9 mouse cellular contexts compared by ENCODE assay signal in genomic region chr4:109475078-109475477, GRCm38 (mm10). TPM values are rescaled to one million over a fixed set of nuclear protein-coding genes. Genes with fewer than 3 reads are reported as not detected.
A peak's percentile ranks its signal among the peaks of the same experiment; 100 is the strongest.
DNase-seq lines count a peak whose midpoint lies in the region; ATAC-seq and TF ChIP-seq lines count a peak whose summit lies in the region.
"Had no signal": no experiment of that assay in that cellular context is flagged by ENCODE, and none has a peak within 500 bp of the region (broad histone marks: within the 10 kb centered on the region; RNA-seq: fewer than 3 reads in every experiment).

No protein-coding gene starts in this region.

- WGBS in kidney, embryonic 14.5 days, result 59% methylated on average over 2 of the region's 2 CpGs
- WGBS in hindbrain, embryonic 14.5 days, result 47% methylated on average over 2 of the region's 2 CpGs
- 55% methylated on average over 2 of the region's 2 CpGs for WGBS in midbrain, embryonic 14.5 days

- 0 out of 2 replicates have a peak, but pooled peaks cover 5% of the 10 kb centered on the region for H3K36me3 ChIP-seq in kidney, embryonic 14.5 days (ENCODE audit: control insufficient read depth, insufficient read depth, low read length)
- H3K36me3 ChIP-seq in hindbrain, embryonic 14.5 days (replicated peaks; ENCODE audit: control insufficient read depth, insufficient read depth), result 0 out of 2 replicates have a peak, but pooled peaks cover 3% of the 10 kb centered on the region
- H3K36me3 ChIP-seq in midbrain, embryonic 14.5 days (ENCODE audit: control insufficient read depth, insufficient read depth, low read length), result no peaks in the 10 kb centered on the region

- DNase-seq in kidney, postnatal 4 days, result no peak
- no peak for DNase-seq in hindbrain, embryonic 14.5 days (ENCODE audit: low spot score)
- DNase-seq in midbrain, embryonic 14.5 days, result peak; percentile 9
- DNase-seq in adrenal gland, postnatal 14 days, result no peak
- no peak for DNase-seq in MN1 (ENCODE audit: low spot score)
- no peak for DNase-seq in layer of hippocampus, postnatal 25 days (ENCODE audit: extremely low spot score in 1 of 2, low spot score in 1 of 2)
- DNase-seq: right cerebral cortex, postnatal 4 days had no signal

- H3K27ac ChIP-seq in kidney, embryonic 14.5 days (ENCODE audit: low read depth, low read length), result no peak overlapping the region
- no peak overlapping the region for H3K27ac ChIP-seq in cortical plate, adult 2 months (ENCODE audit: insufficient read depth, low read length)
- H3K27ac ChIP-seq in hindbrain, embryonic 14.5 days, result no peak overlapping the region
- no peak overlapping the region for H3K27ac ChIP-seq in midbrain, embryonic 14.5 days (replicated peaks; ENCODE audit: low read depth, low read length)

- no peak for ATAC-seq in kidney, embryonic 14.5 days (ENCODE audit: low FRiP score, low TSS enrichment)
- ATAC-seq in hindbrain, embryonic 14.5 days (ENCODE audit: low FRiP score), result no peak
- ATAC-seq in midbrain, embryonic 14.5 days (ENCODE audit: low FRiP score, low TSS enrichment), result no peak

- no peaks in the 10 kb centered on the region for H3K9me3 ChIP-seq in kidney, embryonic 14.5 days (ENCODE audit: control insufficient read depth, low read length)
- H3K9me3 ChIP-seq in hindbrain, embryonic 14.5 days (ENCODE audit: control insufficient read depth, low read length), result no peaks in the 10 kb centered on the region
- H3K9me3 ChIP-seq in midbrain, embryonic 14.5 days (ENCODE audit: control insufficient read depth, low read length), result no peaks in the 10 kb centered on the region

- peak overlapping the region; percentile 88; the same call in 1 of the 2 replicates for H3K9ac ChIP-seq in kidney, embryonic 14.5 days (ENCODE audit: low read depth, low read length)
- peak overlapping the region; percentile 98 for H3K9ac ChIP-seq in hindbrain, embryonic 14.5 days
- H3K9ac ChIP-seq in midbrain, embryonic 14.5 days (replicated peaks; ENCODE audit: low read length), result peak overlapping the region; percentile 98

- TF ChIP-seq CTCF in cortical plate, adult 2 months (IDR thresholded peaks at IDR 0.05; ENCODE audit: extremely low read depth, insufficient read depth, low read length), result no peak

- H3K27me3 ChIP-seq in kidney, embryonic 14.5 days (ENCODE audit: control insufficient read depth, insufficient read depth, low read length), result no peaks in the 10 kb centered on the region
- peaks cover 3% of the 10 kb centered on the region; the same call in 1 of the 2 replicates for H3K27me3 ChIP-seq in hindbrain, embryonic 14.5 days (ENCODE audit: control insufficient read depth, insufficient read depth, low read length)
- no peaks in the 10 kb centered on the region for H3K27me3 ChIP-seq in midbrain, embryonic 14.5 days (ENCODE audit: control insufficient read depth, insufficient read depth, low read length)

- TF ChIP-seq POLR2A in cortical plate, adult 2 months (IDR thresholded peaks at IDR 0.05; ENCODE audit: extremely low read depth, insufficient read depth, low read length), result no peak

- H3K4me2 ChIP-seq in kidney, embryonic 14.5 days (replicated peaks; ENCODE audit: low read depth, low read length), result peak overlapping the region; percentile 57
- peak overlapping the region; percentile 60 for H3K4me2 ChIP-seq in hindbrain, embryonic 14.5 days (replicated peaks)
- peak overlapping the region; percentile 82 for H3K4me2 ChIP-seq in midbrain, embryonic 14.5 days (ENCODE audit: low read length)

- peak overlapping the region; percentile 76 for H3K4me3 ChIP-seq in kidney, embryonic 14.5 days (ENCODE audit: low read length)
- H3K4me3 ChIP-seq in cortical plate, adult 2 months (ENCODE audit: insufficient read depth, low read length), result peak overlapping the region; percentile 55; the same call in 1 of the 2 replicates
- H3K4me3 ChIP-seq in hindbrain, embryonic 14.5 days (replicated peaks; ENCODE audit: low read length), result peak overlapping the region; percentile 99
- peak overlapping the region; percentile 91 for H3K4me3 ChIP-seq in midbrain, embryonic 14.5 days (replicated peaks; ENCODE audit: low read depth, low read length)

- peaks cover 6% of the 10 kb centered on the region; the same call in 1 of the 2 replicates for H3K4me1 ChIP-seq in kidney, embryonic 14.5 days (ENCODE audit: control insufficient read depth, insufficient read depth, low read length)
- H3K4me1 ChIP-seq in cortical plate, adult 2 months (ENCODE audit: control insufficient read depth, insufficient read depth, low read length), result peaks cover 1% of the 10 kb centered on the region; the same call in 1 of the 2 replicates
- H3K4me1 ChIP-seq in hindbrain, embryonic 14.5 days (replicated peaks; ENCODE audit: control insufficient read depth, insufficient read depth, low read length), result peaks cover 8% of the 10 kb centered on the region
- peaks cover 10% of the 10 kb centered on the region for H3K4me1 ChIP-seq in midbrain, embryonic 14.5 days (ENCODE audit: control insufficient read depth, insufficient read depth, low read length)

RNA-seq across cellular contexts. Expression of gene Rnf11, which starts 9.4 kb away (rescaled TPM):
- polyA plus RNA-seq in kidney, embryonic 14.5 days (2014; fragmentation: Nextera tagmentation; extraction: Ambion mirVana), result 31.0 and 44.8 TPM in 2 replicates
- 174 and 187 TPM in 2 replicates for polyA plus RNA-seq in cortical plate, adult 2 months (2012; rRNA removed)
- 99.2 and 114 TPM in 2 replicates for polyA plus RNA-seq in hindbrain, embryonic 14.5 days (2014; fragmentation: Nextera tagmentation; extraction: Ambion mirVana)
- 84.5 and 104 TPM in 2 replicates for polyA plus RNA-seq in midbrain, embryonic 14.5 days (2014; fragmentation: Nextera tagmentation; extraction: Ambion mirVana)
- 122 and 138 TPM in 2 replicates for total RNA-seq in adrenal gland, postnatal 14 days (2021)
- total RNA-seq in layer of hippocampus, postnatal 25 days (2021), result 100 to 1,000 TPM; 164 to 182 TPM

RNA-seq across cellular contexts. Expression of gene 4930522H14Rik, which starts 56.0 kb away (rescaled TPM):
- polyA plus RNA-seq in kidney, embryonic 14.5 days (2014; fragmentation: Nextera tagmentation; extraction: Ambion mirVana), result not detected in 2 replicates
- not detected in 2 replicates for polyA plus RNA-seq in cortical plate, adult 2 months (2012; rRNA removed)
- polyA plus RNA-seq in hindbrain, embryonic 14.5 days (2014; fragmentation: Nextera tagmentation; extraction: Ambion mirVana), result not detected in 2 replicates
- not detected in 2 replicates for polyA plus RNA-seq in midbrain, embryonic 14.5 days (2014; fragmentation: Nextera tagmentation; extraction: Ambion mirVana)
- not detected in 2 replicates for total RNA-seq in adrenal gland, postnatal 14 days (2021)
- total RNA-seq in layer of hippocampus, postnatal 25 days (2021), result not detected
